Mouse (Mus musculus) lung, postnatal 0 days (tissue): ENCODE results near the gene Gtf3c1. TPM values are rescaled to one million over a fixed set of nuclear protein-coding genes. Genes with fewer than 3 reads are reported as not detected.

Source experiments
- ATAC-seq: fragments of 200-750 bp; cut with Nextera tagmentation; 2 replicates; pipeline ENCODE4 v1.8.0; 2017; ENCODE audit warnings: moderate library complexity
- DNase-seq: peaks from one replicate; pipeline ENCODE4 v3.0.0-alpha.2; 2016; ENCODE audit warnings: low spot score
- H3K27ac ChIP-seq: fragments of 300-500 bp; sonication (generic); 2 replicates; pipeline ENCODE4 v1.5.1; 2014; ENCODE audit warnings: antibody characterized with exemption, mild to moderate bottlenecking, low read length, mixed read lengths
- H3K27me3 ChIP-seq: fragments of 300-500 bp; sonication (generic); replicated peaks from 2 replicates; pipeline ENCODE4 v1.6.1; 2014; ENCODE audit warnings: low read length, mixed read lengths; ENCODE audit not compliant: insufficient read depth
- H3K36me3 ChIP-seq: fragments of 300-500 bp; sonication (generic); 2 replicates; pipeline ENCODE4 v1.6.1; 2014; ENCODE audit warnings: low read length, mixed read lengths; ENCODE audit not compliant: insufficient read depth
- H3K4me1 ChIP-seq: fragments of 300-500 bp; sonication (generic); 2 replicates; pipeline ENCODE4 v1.6.1; 2014; ENCODE audit warnings: antibody characterized with exemption, low read depth, low read length, mixed read lengths; ENCODE audit not compliant: insufficient read depth
- H3K4me2 ChIP-seq: fragments of 300-500 bp; sonication (generic); replicated peaks from 2 replicates; pipeline ENCODE4 v1.6.1; 2014; ENCODE audit warnings: low read depth, mild to moderate bottlenecking, low read length, moderate library complexity, mixed read lengths
- H3K4me3 ChIP-seq: fragments of 300-500 bp; sonication (generic); 2 replicates; pipeline ENCODE4 v1.5.1; 2014; ENCODE audit warnings: low read depth, low read length
- H3K9ac ChIP-seq: fragments of 300-500 bp; sonication (generic); replicated peaks from 2 replicates; pipeline ENCODE4 v1.6.1; 2014; ENCODE audit warnings: low read depth, mild to moderate bottlenecking
- H3K9me3 ChIP-seq: fragments of 300-500 bp; sonication (generic); 2 replicates; pipeline ENCODE4 v1.6.1; 2016; ENCODE audit warnings: low read length, mixed read lengths
- CTCF ChIP-seq: IDR thresholded peaks from 2 replicates; pipeline ENCODE4 v1.5.1; 2016; ENCODE audit warnings: antibody characterized with exemption, mild to moderate bottlenecking
- EP300 ChIP-seq: IDR thresholded peaks from 2 replicates; pipeline ENCODE4 v1.6.1; 2016; ENCODE audit warnings: antibody characterized with exemption, mild to moderate bottlenecking, control low read depth
- whole genome bisulfite sequencing: fragments of 180-500 bp; shearing (Covaris S2); extraction: QIAGEN DNeasy Blood & Tissue Kit; methylation state at CpG from one replicate; pipeline ENCODE4 v1.1.7; 2014; 5-methylcytosine and 5-hydroxymethylcytosine counted together
- polyA plus RNA-seq: library from polyadenylated mRNA; unstranded; fragments of >200 nt; fragmentation: Nextera tagmentation; extraction: Ambion mirVana; gene quantifications from 2 replicates; pipeline ENCODE4 v1.2.1, GENCODE M21; 2015

Gene Gtf3c1
- polyA plus RNA-seq, result 13.6 and 16.5 TPM in 2 replicates

GRCm38 (mm10) chr7:125707593-125708022 lies at the start of gene Gtf3c1, which contains the start of gene D430042O09Rik:
TSS of gene Gtf3c1 (minus strand) at chr7:125707780.
TSS of gene D430042O09Rik (plus strand) at chr7:125707888.
- Histone ChIP-seq H3K4me2 (peak within 1 kb of the TSS; percentile 87), H3K4me1 (peaks cover 19% of the 10 kb centered on the region), H3K36me3 (0 out of 2 replicates have a peak, but pooled peaks cover 8% of the 10 kb centered on the region), H3K27me3 (no peaks in the 10 kb centered on the region), H3K27ac (peak within 1 kb of the TSS; percentile 94), H3K9ac (peak within 1 kb of the TSS; percentile 79), H3K9me3 (no peaks in the 10 kb centered on the region), H3K4me3 (peak within 1 kb of the TSS; percentile 83)
- DNase-seq (peak; percentile 99), ATAC-seq (peak; percentile 99)
- TF ChIP-seq EP300 (no peak), CTCF (no peak)
- WGBS, result 0% methylated on average over 43 of the region's 45 CpGs

- DNase-seq (peak; percentile 67), ATAC-seq (peak; percentile 35)
- no peak overlapping the region for H3K9ac ChIP-seq
- 0 out of 2 replicates have a peak, but pooled peaks have one; percentile 15 for TF ChIP-seq EP300
- TF ChIP-seq CTCF, result no peak
- H3K4me2 ChIP-seq, result no peak overlapping the region
- H3K4me1 ChIP-seq, result peaks cover 3% of the 10 kb centered on the region; the same call in 1 of the 2 replicates
- H3K36me3 ChIP-seq, result 0 out of 2 replicates have a peak, but pooled peaks cover 3% of the 10 kb centered on the region
- no peaks in the 10 kb centered on the region for H3K9me3 ChIP-seq
- WGBS, result 20% methylated on average over 6 of the region's 6 CpGs
- no peaks in the 10 kb centered on the region for H3K27me3 ChIP-seq
- H3K27ac ChIP-seq, result no peak overlapping the region
- H3K4me3 ChIP-seq, result no peak overlapping the region
These were observed 49.2 kb upstream of the Gtf3c1 start for GRCm38 (mm10) chr7:125756806-125757205.

- Histone ChIP-seq H3K27ac (no peak overlapping the region), H3K9me3 (no peaks in the 10 kb centered on the region), H3K4me1 (peaks cover 3% of the 10 kb centered on the region; the same call in 1 of the 2 replicates), H3K4me2 (no peak overlapping the region), H3K9ac (no peak overlapping the region), H3K36me3 (0 out of 2 replicates have a peak, but pooled peaks cover 3% of the 10 kb centered on the region), H3K27me3 (no peaks in the 10 kb centered on the region), H3K4me3 (no peak overlapping the region)
- DNase-seq (no peak), ATAC-seq (no peak)
- 81% methylated on average over 3 of the region's 3 CpGs for WGBS
- no peak for TF ChIP-seq CTCF
- TF ChIP-seq EP300, result no peak
These were observed 45.7 kb upstream of the Gtf3c1 start for GRCm38 (mm10) chr7:125753326-125753715.

- 69% methylated on average over 7 of the region's 7 CpGs for WGBS
- no peak overlapping the region for H3K4me2 ChIP-seq
- TF ChIP-seq EP300, result no peak
- no peak for TF ChIP-seq CTCF
- no peaks in the 10 kb centered on the region for H3K27me3 ChIP-seq
- H3K36me3 ChIP-seq, result 0 out of 2 replicates have a peak, but pooled peaks cover 3% of the 10 kb centered on the region
- DNase-seq (peak; percentile 38), ATAC-seq (peak; percentile 34; the same call in 1 of the 2 replicates)
- H3K9me3 ChIP-seq, result no peaks in the 10 kb centered on the region
- peaks cover 3% of the 10 kb centered on the region; the same call in 1 of the 2 replicates for H3K4me1 ChIP-seq
- H3K27ac ChIP-seq, result no peak overlapping the region
- H3K9ac ChIP-seq, result no peak overlapping the region
- no peak overlapping the region for H3K4me3 ChIP-seq
These were observed 45.2 kb upstream of the Gtf3c1 start for GRCm38 (mm10) chr7:125752699-125753325.

GRCm38 (mm10) chr7:125748186-125748585 lies 40.6 kb upstream of the Gtf3c1 start:
- Histone ChIP-seq H3K4me2 (no peak overlapping the region), H3K36me3 (no peaks in the 10 kb centered on the region), H3K9me3 (no peaks in the 10 kb centered on the region), H3K27me3 (no peaks in the 10 kb centered on the region), H3K27ac (no peak overlapping the region), H3K4me1 (no peaks in the 10 kb centered on the region), H3K4me3 (no peak overlapping the region), H3K9ac (no peak overlapping the region)
- DNase-seq (peak; percentile 74), ATAC-seq (no peak; the same call in 1 of the 2 replicates)
- WGBS, result 52% methylated on average over 3 of the region's 3 CpGs
- TF ChIP-seq EP300 (no peak), CTCF (peak; percentile 81)

GRCm38 (mm10) chr7:125747316-125747690 lies 39.7 kb upstream of the Gtf3c1 start:
- Histone ChIP-seq H3K27ac (no peak overlapping the region), H3K4me2 (no peak overlapping the region), H3K9ac (no peak overlapping the region), H3K4me3 (no peak overlapping the region), H3K9me3 (no peaks in the 10 kb centered on the region), H3K4me1 (no peaks in the 10 kb centered on the region), H3K27me3 (no peaks in the 10 kb centered on the region), H3K36me3 (no peaks in the 10 kb centered on the region)
- no peak for ATAC-seq
- TF ChIP-seq EP300 (no peak), CTCF (peak; percentile 51)
- peak; percentile 43 for DNase-seq
- 58% methylated on average over 7 of the region's 7 CpGs for WGBS
